Mouse (Mus musculus) stomach, postnatal 0 days (tissue): Measurements from ENCODE around the gene Dbp.

ENCODE experiments used
- CTCF ChIP-seq: IDR thresholded peaks from 2 replicates; pipeline ENCODE4 v1.5.1; 2016; ENCODE audit warnings: antibody characterized with exemption, low read depth, mild to moderate bottlenecking, moderate library complexity
- EP300 ChIP-seq: optimal IDR thresholded peaks from 2 replicates; pipeline ENCODE3; 2016; ENCODE audit warnings: antibody characterized with exemption

- no peak for TF ChIP-seq CTCF
- no peak for TF ChIP-seq EP300
These were observed 18.4 kb downstream of the Dbp start for GRCm38 (mm10) chr7:45723301-45723700.
